Mouse (Mus musculus) E14TG2a.4 (cell line): ENCODE results near the gene 4930407I10Rik.

ENCODE experiments used
- H3K27me3 ChIP-seq: 2 replicates; pipeline ENCODE4 v1.6.1; 2014; ENCODE audit warnings: low read length, control low read depth; ENCODE audit not compliant: insufficient read depth
- H3K36me3 ChIP-seq: 2 replicates; pipeline ENCODE4 v1.6.1; 2014; ENCODE audit warnings: low read length, control low read depth; ENCODE audit not compliant: insufficient read depth
- H3K4me1 ChIP-seq: replicated peaks from 2 replicates; pipeline ENCODE4 v1.6.1; 2014; ENCODE audit warnings: low read depth, low read length, control low read depth
- H3K4me3 ChIP-seq: replicated peaks from 2 replicates; pipeline ENCODE4 v1.5.1; 2014; ENCODE audit warnings: mild to moderate bottlenecking, low read length
- H3K9me3 ChIP-seq: 2 replicates; pipeline ENCODE4 v1.6.1; 2014; ENCODE audit warnings: low read length, control low read depth
- CTCF ChIP-seq: conservative IDR thresholded peaks from 2 replicates; pipeline ENCODE4 v1.5.1; 2014; ENCODE audit warnings: low read length
- NANOG ChIP-seq: IDR thresholded peaks from 2 replicates; pipeline ENCODE4 v1.6.1; 2014; ENCODE audit warnings: borderline replicate concordance, low read length, mixed read lengths
- POU5F1 ChIP-seq: IDR thresholded peaks from 2 replicates; pipeline ENCODE4 v1.6.1; 2014; ENCODE audit warnings: low read length, borderline replicate concordance

4930407I10Rik gene

GRCm38 (mm10) chr15:82106953-82107555 is 48.1 kb downstream of the 4930407I10Rik start:
- H3K4me3 ChIP-seq: no peak overlapping the region
- peak; percentile 67 for TF ChIP-seq CTCF
- TF ChIP-seq NANOG: no peak
- TF ChIP-seq POU5F1: no peak
- peaks cover 25% of the 10 kb centered on the region for H3K27me3 ChIP-seq
- H3K4me1 ChIP-seq: peaks cover 10% of the 10 kb centered on the region; the same call in 1 of the 2 replicates
- no peaks in the 10 kb centered on the region for H3K36me3 ChIP-seq
- no peaks in the 10 kb centered on the region for H3K9me3 ChIP-seq
